Mouse (Mus musculus) adrenal gland, postnatal 10 days (tissue): ENCODE measurements at regions not wholly inside any gene's neighbourhood (a gene's known extent, or its start where the extent isn't known, plus 50 kb on each side); places are given as distances from the start of the nearest gene placed in this dataset.

ENCODE experiments used
- DNase-seq: peaks from one replicate; pipeline ENCODE4 v3.0.0; 2021; ENCODE audit warnings: mixed read lengths

DNA sequence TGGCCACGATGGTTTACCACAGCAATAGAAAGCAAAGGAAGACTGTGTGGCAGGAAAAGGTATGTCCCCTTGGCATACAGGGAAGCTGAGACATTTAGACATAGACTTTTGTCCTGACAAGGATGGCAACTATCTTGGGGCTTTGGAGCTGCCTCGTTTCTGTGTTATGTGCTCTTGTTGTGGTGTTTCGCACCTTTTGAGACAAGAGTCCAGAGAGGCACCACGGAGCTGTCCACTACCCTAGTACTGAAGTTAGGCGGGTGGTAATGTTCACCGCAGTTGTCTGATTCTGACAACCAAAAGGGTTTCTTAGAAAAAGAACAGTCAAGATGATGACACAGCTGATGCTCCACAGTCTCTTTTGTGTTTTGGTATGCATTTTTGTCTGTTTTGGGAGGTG lies 90.9 kb upstream of the Got2 start:
- peak; percentile 47 for DNase-seq

DNA sequence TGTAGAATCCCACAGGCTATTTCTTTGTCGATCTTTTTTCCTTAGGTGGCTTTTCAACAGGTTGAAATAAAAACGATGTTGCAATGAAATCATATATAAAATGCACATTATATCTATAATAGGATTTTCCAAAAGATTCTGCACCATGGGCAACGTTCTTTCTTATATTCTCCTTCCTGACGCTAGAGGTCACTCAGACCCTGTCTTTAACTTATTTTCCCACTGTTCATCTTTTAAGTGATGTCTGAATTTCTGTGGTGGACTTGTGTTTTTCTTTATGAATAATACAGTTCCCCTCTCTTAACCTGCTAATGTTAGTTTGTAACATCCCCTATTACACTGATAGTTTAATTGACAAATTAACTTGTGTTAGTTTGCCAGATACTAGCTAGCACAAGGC lies 86.5 kb upstream of the Got2 start:
- no peak for DNase-seq

DNA sequence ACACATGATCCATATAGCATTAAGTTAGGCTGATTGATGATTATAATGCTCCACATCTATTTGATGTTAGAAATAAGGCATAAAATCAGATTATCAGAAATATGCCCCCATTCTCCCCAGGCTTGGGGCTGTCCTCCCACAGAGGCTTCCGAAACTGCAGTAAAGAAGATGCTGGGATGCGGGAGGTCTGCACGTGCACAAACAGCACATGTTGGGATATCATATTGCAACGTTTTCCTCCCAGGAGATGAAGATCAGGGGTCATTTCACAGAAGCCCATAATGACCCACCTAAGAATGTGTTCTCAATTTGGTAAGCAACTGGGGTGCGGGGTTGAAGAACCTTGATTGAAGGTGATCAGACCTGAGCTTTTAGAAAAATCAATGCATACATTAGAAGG lies 85.9 kb upstream of the Got2 start:
- no peak for DNase-seq

DNA sequence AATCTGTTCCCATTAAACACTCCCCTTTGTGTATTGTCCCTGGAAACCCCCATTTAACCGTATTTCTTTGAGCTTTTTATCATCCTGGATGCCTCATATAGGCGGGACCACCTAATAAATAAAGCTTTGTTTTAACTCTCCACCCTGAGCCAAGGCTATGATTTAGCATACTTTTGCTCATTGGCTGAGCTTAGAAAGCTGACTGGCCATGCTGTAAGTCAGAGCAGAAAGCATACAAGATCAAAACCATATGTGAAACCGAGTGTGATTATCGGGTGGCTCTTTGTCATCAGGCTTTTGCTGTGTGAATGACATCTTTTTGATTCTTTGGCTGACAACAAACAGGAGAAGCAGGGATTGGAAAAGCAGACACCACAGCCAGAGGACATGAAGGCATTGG lies 85.2 kb upstream of the Got2 start:
- no peak for DNase-seq

DNA sequence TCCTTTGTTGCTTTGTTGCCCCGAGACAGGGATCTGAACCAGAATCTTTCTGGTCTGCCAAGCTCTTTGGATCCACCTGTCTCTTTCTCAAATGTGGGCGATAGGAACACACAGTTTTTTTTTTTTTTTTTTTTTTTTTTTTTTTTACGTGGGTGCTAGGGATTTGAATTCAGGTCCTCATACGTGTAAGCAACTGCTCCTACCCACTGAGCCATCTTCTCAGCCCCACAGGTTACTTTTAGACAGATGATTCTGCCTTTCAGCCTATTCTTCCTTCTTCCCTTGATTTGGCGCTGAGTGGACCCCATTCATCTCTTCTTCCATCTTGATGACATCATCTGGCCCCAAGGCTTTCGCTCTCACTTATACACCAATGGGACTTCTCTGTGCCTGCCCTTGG lies 80.5 kb upstream of the Got2 start:
- no peak for DNase-seq

DNA sequence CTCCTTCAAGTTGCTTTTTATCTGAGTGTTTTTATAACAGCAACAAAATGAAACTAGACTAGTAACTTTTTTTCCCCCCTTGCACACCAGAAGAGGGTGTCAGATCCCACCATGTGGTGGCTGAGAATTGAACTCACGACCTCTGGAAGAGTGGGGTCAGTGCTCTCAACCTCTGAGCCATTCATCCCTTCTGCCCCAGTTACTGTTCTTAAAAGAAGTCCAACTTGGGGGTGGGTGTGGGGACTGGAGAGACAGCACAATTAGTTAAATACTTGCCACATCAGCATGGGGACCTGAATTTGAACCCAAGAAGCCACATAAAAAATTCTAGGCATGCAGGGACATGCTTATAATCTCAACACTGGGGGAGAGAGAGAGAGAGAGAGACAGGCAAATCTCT lies 78.1 kb upstream of the Got2 start:
- DNase-seq: no peak

DNA sequence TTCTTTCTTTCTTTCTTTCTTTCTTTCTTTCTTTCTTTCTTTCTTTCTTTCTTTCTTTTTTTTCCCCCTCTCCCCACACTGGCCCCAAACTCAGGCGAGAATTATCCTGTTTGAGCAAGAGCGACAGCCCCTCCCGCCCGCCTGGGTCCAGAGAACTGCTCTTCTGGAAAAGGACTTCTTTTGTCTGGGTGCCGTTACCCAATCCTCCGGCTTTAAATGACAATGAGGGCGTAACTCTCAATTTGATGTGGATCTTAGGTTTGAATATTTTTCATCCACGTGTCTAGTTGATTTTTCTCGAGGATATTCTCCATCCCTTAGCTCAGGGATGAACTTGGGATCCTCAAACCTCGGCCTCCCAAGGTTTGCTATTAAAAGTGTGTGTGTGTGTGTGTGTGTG lies 63.9 kb upstream of the Got2 start:
- DNase-seq: no peak

DNA sequence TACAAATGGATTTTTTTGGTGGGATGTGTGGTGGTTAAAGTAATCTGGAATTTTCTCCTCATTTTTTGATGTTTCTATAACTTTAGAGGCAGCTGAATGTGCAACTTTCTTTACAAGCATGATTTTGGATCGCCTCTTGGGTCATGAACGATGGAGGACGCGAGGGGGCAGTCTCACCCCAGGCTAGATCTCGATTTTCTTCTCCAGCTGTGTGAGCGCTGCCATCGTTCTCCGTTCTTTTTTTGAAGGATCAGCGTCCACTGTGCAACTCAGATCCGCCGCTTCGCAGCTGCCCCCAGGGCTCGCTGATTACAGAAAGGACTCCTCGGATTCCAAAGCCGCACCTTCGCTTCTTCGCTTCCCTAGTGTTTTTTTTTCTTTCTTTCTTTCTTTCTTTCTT lies 63.4 kb upstream of the Got2 start:
- DNase-seq: peak; percentile 83
